Mouse (Mus musculus): ENCODE measurements at regions not wholly inside any gene's neighbourhood (a gene's known extent, or its start where the extent isn't known, plus 50 kb on each side); places are given as distances from the start of the nearest gene placed in this dataset.

DNA sequence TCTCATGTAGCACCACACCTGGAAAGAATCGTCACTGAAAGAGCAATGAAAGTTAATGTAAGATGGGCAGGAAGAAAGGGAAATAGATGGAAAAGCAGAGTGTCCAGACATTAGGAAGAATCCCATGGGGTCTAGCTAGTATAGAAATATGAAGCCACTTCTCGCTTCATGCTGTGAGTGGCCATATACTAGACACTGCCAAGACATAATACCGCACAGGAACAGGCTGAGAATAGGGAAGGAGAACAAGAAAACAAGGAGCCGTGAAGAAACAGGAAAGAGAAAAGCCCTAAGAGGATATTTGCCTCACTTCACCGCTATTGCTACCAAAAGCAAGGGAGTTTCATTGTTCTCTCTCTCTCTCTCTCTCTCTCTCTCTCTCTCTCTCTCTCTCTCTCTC, 171.4 kb downstream of the Kctd12 start:
- TF ChIP-seq CTCF (IDR thresholded peaks at IDR 0.05; ENCODE audit: low read depth) (no peak), EP300 (IDR thresholded peaks at IDR 0.05; ENCODE audit: low read depth) (no peak)
